Mouse (Mus musculus): ENCODE data around the gene Dhdh.

DNA sequence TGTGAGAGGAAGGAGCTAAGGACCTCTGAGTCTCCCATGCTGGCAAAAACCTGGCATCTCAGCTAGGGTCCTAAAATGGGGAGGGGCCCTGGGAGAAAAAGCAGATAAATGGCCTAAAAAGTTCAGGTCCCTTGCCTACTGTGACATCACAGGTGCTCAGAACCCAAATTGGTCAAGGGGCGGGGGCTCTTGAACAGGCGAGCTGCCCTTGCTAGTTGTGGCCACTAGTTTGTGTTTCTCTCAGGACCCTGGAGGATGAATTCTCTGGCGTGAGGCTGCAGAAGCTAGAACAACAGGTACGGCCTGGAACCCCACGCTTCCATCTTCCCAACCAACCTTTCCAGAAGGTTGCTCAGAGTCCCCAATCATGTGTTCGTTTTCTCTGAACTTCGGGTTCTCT, 25.8 kb upstream of the Dhdh start:
- no peak for TF ChIP-seq TAL1 (IDR thresholded peaks at IDR 0.05; ENCODE audit: low read length)
- no peak for TF ChIP-seq GATA1 (IDR thresholded peaks at IDR 0.05; ENCODE audit: low read length)
